Mouse (Mus musculus) cortical plate, adult 2 months (tissue): ENCODE data around the gene S1pr3.

Experiments used
- CTCF ChIP-seq: fragments of 200-500 bp; IDR thresholded peaks from 2 replicates; pipeline ENCODE4 v1.5.1; 2011; ENCODE audit warnings: mild to moderate bottlenecking, control low read depth, low read length; ENCODE audit not compliant: insufficient read depth; ENCODE audit errors: extremely low read depth
- POLR2A ChIP-seq: fragments of 200-500 bp; IDR thresholded peaks from 2 replicates; pipeline ENCODE4 v1.6.1; 2011; ENCODE audit warnings: mild to moderate bottlenecking, low read length, control low read depth; ENCODE audit not compliant: insufficient read depth; ENCODE audit errors: extremely low read depth

DNA sequence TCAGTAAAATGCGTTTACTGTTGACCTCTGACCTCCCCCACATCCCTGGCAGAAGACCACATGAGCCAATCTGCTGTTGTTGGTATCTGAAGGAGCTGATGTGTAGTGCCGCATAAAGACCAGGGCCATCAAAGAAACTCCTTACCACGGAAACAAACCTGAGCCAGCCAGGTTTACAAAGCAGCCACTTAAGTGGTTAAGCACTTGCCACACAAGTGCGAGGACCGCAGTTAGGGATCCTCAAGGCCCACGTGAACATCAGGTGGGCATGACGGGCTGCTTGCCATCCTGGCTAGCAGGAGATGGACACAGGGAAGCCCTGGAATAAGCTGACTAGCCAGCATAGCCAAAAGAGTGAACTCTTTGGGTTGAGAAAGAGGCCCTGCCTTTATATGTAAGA, 45.0 kb upstream of the S1pr3 start:
- TF ChIP-seq CTCF (no peak), POLR2A (no peak)
